Mouse (Mus musculus): ENCODE measurements around the gene Pigc. TPM values are rescaled to one million over a fixed set of nuclear protein-coding genes. Genes with fewer than 3 reads are reported as not detected.

Gene Pigc
- total and polyA plus RNA-seq, 3 experiments: 11.7 to 17.4 (median 12.4) TPM

- Histone ChIP-seq H3K4me2 (ENCODE audit: insufficient read depth, low read depth, poor library complexity, severe bottlenecking) (no peak overlapping the region), H3K4me1 (ENCODE audit: control insufficient read depth in 1 of 2, insufficient read depth in 2 of 2) (peaks cover 4 to 11% of the 10 kb centered on the region in 2 experiments; a peak in 3 of 4 replicates)
- dilution Hi-C loops (cut with MboI; ENCODE audit: extremely low pct_ligation_motif_present, extremely low pct_unique_long_range_greater_than_20kb, low sequenced_read_pairs): no loop called here
Measured at GRCm38 (mm10) chr1:161952599-161952998, 16.4 kb upstream of the Pigc start.

GRCm38 (mm10) chr1:161955846-161956245 lies 13.1 kb upstream of the Pigc start:
- Histone ChIP-seq H3K4me3 (replicated peaks in 1 of 3; ENCODE audit: low read depth in 2 of 3, low read length in 2 of 3, poor library complexity in 1 of 3) (no peak overlapping the region), H3K36me3 (replicated peaks in 1 of 2; ENCODE audit: control insufficient read depth in 1 of 2, insufficient read depth in 1 of 2, low read length in 1 of 2) (no peaks in the 10 kb centered on the region), H3K4me2 (ENCODE audit: insufficient read depth, low read depth, poor library complexity, severe bottlenecking) (no peak overlapping the region), H3K9me3 (replicated peaks; ENCODE audit: low read length) (no peaks in the 10 kb centered on the region), H3K9ac (ENCODE audit: insufficient read depth, low read depth) (no peak overlapping the region), H3K4me1 (ENCODE audit: control insufficient read depth in 1 of 2, insufficient read depth in 2 of 2) (peaks cover 6 to 12% of the 10 kb centered on the region in 2 experiments), H3K27ac (ENCODE audit: insufficient read depth, low read depth) (no peak overlapping the region), H3K79me2 (replicated peaks; ENCODE audit: control insufficient read depth, extremely low read depth, insufficient read depth, poor library complexity, severe bottlenecking) (no peaks in the 10 kb centered on the region), H3K27me3 (replicated peaks) (no peaks in the 10 kb centered on the region)
- DNase-seq (ENCODE audit: extremely low read depth): no peak
- dilution Hi-C loops (cut with MboI; ENCODE audit: extremely low pct_ligation_motif_present, extremely low pct_unique_long_range_greater_than_20kb, low sequenced_read_pairs): no loop called here
- TF ChIP-seq NRF1 (IDR thresholded peaks at IDR 0.05; ENCODE audit: low read depth, low read length): no peak
- no peak for TF ChIP-seq UBTF (IDR thresholded peaks at IDR 0.05; ENCODE audit: low read depth, low read length)
- no peak for TF ChIP-seq ZC3H11A (IDR thresholded peaks at IDR 0.05; ENCODE audit: low read depth, low read length)
- no peak for TF ChIP-seq ZNF384 (IDR thresholded peaks at IDR 0.05; ENCODE audit: low read depth, low read length)
- no peak for TF ChIP-seq ETS1 (conservative IDR thresholded peaks at IDR 0.05; ENCODE audit: low read depth, low read length)
- no peak for TF ChIP-seq CHD2 (IDR thresholded peaks at IDR 0.05; ENCODE audit: low read length)
- TF ChIP-seq MEF2A (IDR thresholded peaks at IDR 0.05; ENCODE audit: borderline replicate concordance, low read depth, low read length): no peak
- no peak for TF ChIP-seq TBP (conservative IDR thresholded peaks at IDR 0.05; ENCODE audit: low read depth, low read length)
- no peak for TF ChIP-seq E2F4 (IDR thresholded peaks at IDR 0.05; ENCODE audit: insufficient replicate concordance, low read depth, low read length)
- no peak for TF ChIP-seq CHD1 (IDR thresholded peaks at IDR 0.05; ENCODE audit: low read depth, low read length)
- no peak for TF ChIP-seq EP300 (IDR thresholded peaks at IDR 0.05; ENCODE audit: low read length)
- no peak for TF ChIP-seq MAZ (IDR thresholded peaks at IDR 0.05; ENCODE audit: low read depth, low read length)
- no peak for TF ChIP-seq NELFE (IDR thresholded peaks at IDR 0.05; ENCODE audit: low read depth, low read length)
- no peak for TF ChIP-seq MXI1 (IDR thresholded peaks at IDR 0.05; ENCODE audit: low read depth, low read length)
- TF ChIP-seq POLR2AphosphoS2 (IDR thresholded peaks at IDR 0.05; ENCODE audit: low read depth, low read length): no peak
- no peak for TF ChIP-seq PAX5 (IDR thresholded peaks at IDR 0.05; ENCODE audit: low read length)
- no peak for TF ChIP-seq ZMIZ1 (IDR thresholded peaks at IDR 0.05; ENCODE audit: low read depth, low read length)
- no peak for TF ChIP-seq HCFC1 (IDR thresholded peaks at IDR 0.05; ENCODE audit: low read depth, low read length)
- no peak for TF ChIP-seq KAT2A (IDR thresholded peaks at IDR 0.05; ENCODE audit: insufficient replicate concordance, low read length)
- TF ChIP-seq CTCF (conservative IDR thresholded peaks at IDR 0.05 in 1 of 2, IDR thresholded peaks at IDR 0.05 in 1 of 2; ENCODE audit: low read depth in 2 of 2, low read length in 2 of 2): no peak
- in situ Hi-C loops (cut with MboI; ENCODE audit: low pct_ligation_motif_present, low pct_unique_long_range_greater_than_20kb, low sequenced_read_pairs): loop anchor here (5.0 to 25.0 kb wide), 2 partner anchors 39 to 569 kb away; partner anchors contain the start of gene Tnfsf4

More at GRCm38 (mm10) chr1:161952599-161952998, 16.4 kb upstream of the Pigc start:
- Histone ChIP-seq H3K27ac (ENCODE audit: insufficient read depth, low read depth) (no peak overlapping the region), H3K27me3 (replicated peaks) (no peaks in the 10 kb centered on the region), H3K36me3 (replicated peaks in 1 of 2; ENCODE audit: control insufficient read depth in 1 of 2, insufficient read depth in 1 of 2, low read length in 1 of 2) (no peaks in the 10 kb centered on the region), H3K9ac (ENCODE audit: insufficient read depth, low read depth) (no peak overlapping the region), H3K9me3 (replicated peaks; ENCODE audit: low read length) (no peaks in the 10 kb centered on the region), H3K4me3 (replicated peaks in 1 of 3; ENCODE audit: low read depth in 2 of 3, low read length in 2 of 3, poor library complexity in 1 of 3) (no peak overlapping the region), H3K79me2 (replicated peaks; ENCODE audit: control insufficient read depth, extremely low read depth, insufficient read depth, poor library complexity, severe bottlenecking) (no peaks in the 10 kb centered on the region)
- TF ChIP-seq POLR2AphosphoS2 (IDR thresholded peaks at IDR 0.05; ENCODE audit: low read depth, low read length) (no peak), JUN (IDR thresholded peaks at IDR 0.05; ENCODE audit: insufficient read depth, low read depth, low read length) (no peak), ELF1 (IDR thresholded peaks at IDR 0.05; ENCODE audit: low read depth, low read length) (no peak), RAD21 (IDR thresholded peaks at IDR 0.05; ENCODE audit: low read depth, low read length) (no peak), MEF2A (IDR thresholded peaks at IDR 0.05; ENCODE audit: borderline replicate concordance, low read depth, low read length) (no peak)
- no peak for DNase-seq (ENCODE audit: extremely low read depth)
- in situ Hi-C loops (cut with MboI; ENCODE audit: low pct_ligation_motif_present, low pct_unique_long_range_greater_than_20kb, low sequenced_read_pairs): loop anchor here (25.0 kb wide), 1 partner anchor 565 kb away; the partner anchor contains the start of gene Tnfsf4
